Mouse (Mus musculus) spleen, adult 2 months (tissue): ENCODE measurements around the gene Med4. TPM values are rescaled to one million over a fixed set of nuclear protein-coding genes. Genes with fewer than 3 reads are reported as not detected.

ENCODE experiments used
- DNase-seq, 2 experiments: peaks; one replicate each; pipeline versions ENCODE4 v3.0.0 to v3.0.0-alpha.2; 2012 to 2021; ENCODE audit warnings: low spot score in 2 of 2, low read depth in 1 of 2
- H3K27ac ChIP-seq: fragments of 200-500 bp; 2 replicates; pipeline ENCODE4 v1.5.1; 2012; ENCODE audit warnings: low read length, inconsistent platforms; ENCODE audit not compliant: insufficient read depth
- H3K27me3 ChIP-seq: fragments of 200-500 bp; 2 replicates; pipeline ENCODE4 v1.6.1; 2012; ENCODE audit warnings: mild to moderate bottlenecking, moderate library complexity, low read length, inconsistent platforms; ENCODE audit not compliant: control insufficient read depth, insufficient read depth
- H3K36me3 ChIP-seq: fragments of 200-500 bp; 2 replicates; pipeline ENCODE4 v1.6.1; 2012; ENCODE audit warnings: mild to moderate bottlenecking, low read length, inconsistent platforms; ENCODE audit not compliant: control insufficient read depth, insufficient read depth
- H3K4me1 ChIP-seq: fragments of 200-500 bp; 2 replicates; pipeline ENCODE4 v1.6.1; 2011; ENCODE audit warnings: inconsistent platforms; ENCODE audit not compliant: control insufficient read depth, insufficient read depth, insufficient read length
- H3K4me3 ChIP-seq: fragments of 200-500 bp; 2 replicates; pipeline ENCODE4 v1.5.1; 2011; ENCODE audit warnings: mild to moderate bottlenecking, inconsistent platforms; ENCODE audit not compliant: insufficient read depth, insufficient read length; ENCODE audit errors: extremely low read depth
- CTCF ChIP-seq: fragments of 200-500 bp; IDR thresholded peaks from 2 replicates; pipeline ENCODE4 v1.5.1; 2011; ENCODE audit warnings: mild to moderate bottlenecking, inconsistent platforms; ENCODE audit not compliant: insufficient read depth, insufficient read length, insufficient replicate concordance; ENCODE audit errors: extremely low read depth
- POLR2A ChIP-seq: fragments of 200-500 bp; IDR thresholded peaks from 2 replicates; pipeline ENCODE4 v1.6.1; 2011; ENCODE audit warnings: low read depth, low read length, inconsistent platforms
- WGBS: fragments of 180-500 bp; shearing (Covaris S2); methylation state at CpG from one replicate; pipeline ENCODE4 v1.1.7; 2018; 5-methylcytosine and 5-hydroxymethylcytosine counted together
- polyA plus RNA-seq: library from polyadenylated mRNA; depleted of rRNA; stranded (reverse); fragments of >200 nt; gene quantifications from 2 replicates; pipeline ENCODE4 v1.2.3, GENCODE M21; 2012

Gene Med4
- polyA plus RNA-seq, 1 experiment = 9.4 TPM

- H3K4me1 ChIP-seq = no peaks in the 10 kb centered on the region
- no peak overlapping the region for H3K27ac ChIP-seq
- DNase-seq = no peak
- no peak for TF ChIP-seq POLR2A
- no peak for TF ChIP-seq CTCF
- no peaks in the 10 kb centered on the region for H3K27me3 ChIP-seq
- WGBS = 83% methylated on average over 6 of the region's 6 CpGs
- H3K4me3 ChIP-seq = no peak overlapping the region
- H3K36me3 ChIP-seq = no peaks in the 10 kb centered on the region
Measured at GRCm38 (mm10) chr14:73543781-73544180, 34.0 kb downstream of the Med4 start.

- Histone ChIP-seq H3K4me3 (no peak overlapping the region), H3K27me3 (no peaks in the 10 kb centered on the region), H3K36me3 (no peaks in the 10 kb centered on the region), H3K4me1 (no peaks in the 10 kb centered on the region), H3K27ac (no peak overlapping the region)
- 67% methylated on average over 4 of the region's 4 CpGs for WGBS
- TF ChIP-seq POLR2A = no peak
- TF ChIP-seq CTCF = no peak
- no peak for DNase-seq
Measured at GRCm38 (mm10) chr14:73547034-73547433, 37.2 kb downstream of the Med4 start.

- Histone ChIP-seq H3K4me1 (peaks cover 2% of the 10 kb centered on the region; the same call in 1 of the 2 replicates), H3K27me3 (no peaks in the 10 kb centered on the region), H3K36me3 (no peaks in the 10 kb centered on the region), H3K4me3 (no peak within 1 kb of the TSS), H3K27ac (no peak within 1 kb of the TSS)
- DNase-seq = no peak
- WGBS = 90% methylated on average over 3 of the region's 3 CpGs
- TF ChIP-seq POLR2A = no peak
- TF ChIP-seq CTCF = no peak
Measured at GRCm38 (mm10) chr14:73548051-73548450, 38.2 kb downstream of the Med4 start, which contains the start of gene Nudt15. Gene Nudt15 (minus strand): TSS chr14:73548242.

- no peak for DNase-seq
- TF ChIP-seq POLR2A (no peak), CTCF (no peak)
- no peak overlapping the region for H3K4me3 ChIP-seq
- no peaks in the 10 kb centered on the region for H3K27me3 ChIP-seq
- no peak overlapping the region for H3K27ac ChIP-seq
- H3K36me3 ChIP-seq = peaks cover under 1% of the 10 kb centered on the region; the same call in 1 of the 2 replicates
- WGBS = 83% methylated on average over 3 of the region's 3 CpGs
- H3K4me1 ChIP-seq = peaks cover 3% of the 10 kb centered on the region; the same call in 1 of the 2 replicates
Measured at GRCm38 (mm10) chr14:73550291-73550690, 40.5 kb downstream of the Med4 start.

GRCm38 (mm10) chr14:73550732-73551131, 40.9 kb downstream of the Med4 start:
- Histone ChIP-seq H3K27ac (no peak overlapping the region), H3K4me3 (no peak overlapping the region), H3K27me3 (no peaks in the 10 kb centered on the region), H3K4me1 (peaks cover 3% of the 10 kb centered on the region; the same call in 1 of the 2 replicates), H3K36me3 (peaks cover 3% of the 10 kb centered on the region; the same call in 1 of the 2 replicates)
- DNase-seq = no peak
- WGBS = 80% methylated on average over 8 of the region's 8 CpGs
- TF ChIP-seq CTCF (no peak), POLR2A (no peak)

GRCm38 (mm10) chr14:73551164-73551563, 41.3 kb downstream of the Med4 start:
- WGBS = 87% methylated on average over 6 of the region's 6 CpGs
- DNase-seq = no peak
- Histone ChIP-seq H3K4me3 (no peak overlapping the region), H3K27ac (no peak overlapping the region), H3K4me1 (peaks cover 3% of the 10 kb centered on the region; the same call in 1 of the 2 replicates), H3K27me3 (no peaks in the 10 kb centered on the region), H3K36me3 (peaks cover 6% of the 10 kb centered on the region; the same call in 1 of the 2 replicates)
- TF ChIP-seq POLR2A = no peak
- TF ChIP-seq CTCF = no peak

GRCm38 (mm10) chr14:73552341-73553121, 42.7 kb downstream of the Med4 start:
- H3K36me3 ChIP-seq = peaks cover 7% of the 10 kb centered on the region; the same call in 1 of the 2 replicates
- peaks cover 3% of the 10 kb centered on the region; the same call in 1 of the 2 replicates for H3K4me1 ChIP-seq
- DNase-seq = peak; percentile 76 to 96
- WGBS = 5% methylated on average over 61 of the region's 61 CpGs
- H3K27me3 ChIP-seq = no peaks in the 10 kb centered on the region
- TF ChIP-seq CTCF = no peak
- TF ChIP-seq POLR2A = peak; percentile 60
- peak overlapping the region; percentile 88 for H3K4me3 ChIP-seq
- no peak overlapping the region for H3K27ac ChIP-seq
